Mouse (Mus musculus): ENCODE measurements around the gene Tbc1d1. TPM values are rescaled to one million over a fixed set of nuclear protein-coding genes. Genes with fewer than 3 reads are reported as not detected.
A peak's percentile ranks its signal among the peaks of the same experiment; 100 is the strongest.

Gene Tbc1d1
- polyA plus RNA-seq, 1 experiment from 2014 or later: 30.7 TPM

GRCm38 (mm10) chr5:64217256-64217655 lies 61.2 kb downstream of the Tbc1d1 start:
- Histone ChIP-seq H3K27me3 (ENCODE audit: poor library complexity, severe bottlenecking) (no peaks in the 10 kb centered on the region), H3K27ac (no peak overlapping the region), H3K4me3 (no peak overlapping the region), H3K4me1 (peaks cover 14% of the 10 kb centered on the region; the same call in 1 of the 2 replicates), H3K9me3 (0 out of 2 replicates have a peak, but pooled peaks cover 3% of the 10 kb centered on the region), H3K36me3 (replicated peaks) (no peaks in the 10 kb centered on the region)
- 84% methylated on average over 8 of the region's 8 CpGs for WGBS
- no peak for DNase-seq (ENCODE audit: extremely low spot score, low spot score)

GRCm38 (mm10) chr5:64217816-64218602 lies 61.9 kb downstream of the Tbc1d1 start:
- Histone ChIP-seq H3K4me3 (no peak overlapping the region), H3K36me3 (replicated peaks) (no peaks in the 10 kb centered on the region), H3K4me1 (peaks cover 11% of the 10 kb centered on the region; the same call in 1 of the 2 replicates), H3K27me3 (ENCODE audit: poor library complexity, severe bottlenecking) (no peaks in the 10 kb centered on the region), H3K27ac (peak overlapping the region; percentile 17; the same call in 1 of the 2 replicates), H3K9me3 (0 out of 2 replicates have a peak, but pooled peaks cover 3% of the 10 kb centered on the region)
- DNase-seq (ENCODE audit: extremely low spot score, low spot score): no peak
- 83% methylated on average over 13 of the region's 13 CpGs for WGBS

GRCm38 (mm10) chr5:64218603-64218999 lies 62.5 kb downstream of the Tbc1d1 start:
- 76% methylated on average over 7 of the region's 7 CpGs for WGBS
- Histone ChIP-seq H3K27me3 (ENCODE audit: poor library complexity, severe bottlenecking) (no peaks in the 10 kb centered on the region), H3K9me3 (0 out of 2 replicates have a peak, but pooled peaks cover 3% of the 10 kb centered on the region), H3K4me3 (no peak overlapping the region), H3K4me1 (peaks cover 11% of the 10 kb centered on the region; the same call in 1 of the 2 replicates), H3K27ac (peak overlapping the region; percentile 17; the same call in 1 of the 2 replicates), H3K36me3 (replicated peaks) (no peaks in the 10 kb centered on the region)
- DNase-seq (ENCODE audit: extremely low spot score, low spot score): no peak

- peaks cover 15% of the 10 kb centered on the region; the same call in 1 of the 2 replicates for H3K4me1 ChIP-seq
- WGBS: 94% methylated on average over 4 of the region's 4 CpGs
- H3K4me3 ChIP-seq: no peak overlapping the region
- no peak for DNase-seq (ENCODE audit: extremely low spot score, low spot score)
- H3K27ac ChIP-seq: no peak overlapping the region
- no peaks in the 10 kb centered on the region for H3K36me3 ChIP-seq (replicated peaks)
- 0 out of 2 replicates have a peak, but pooled peaks cover 3% of the 10 kb centered on the region for H3K9me3 ChIP-seq
- H3K27me3 ChIP-seq (ENCODE audit: poor library complexity, severe bottlenecking): no peaks in the 10 kb centered on the region
These were observed 64.7 kb downstream of the Tbc1d1 start for GRCm38 (mm10) chr5:64220776-64221175.

- WGBS: 84% methylated on average over 9 of the region's 9 CpGs
- H3K9me3 ChIP-seq: 0 out of 2 replicates have a peak, but pooled peaks cover 3% of the 10 kb centered on the region
- H3K4me1 ChIP-seq: peaks cover 13% of the 10 kb centered on the region
- no peaks in the 10 kb centered on the region for H3K27me3 ChIP-seq (ENCODE audit: poor library complexity, severe bottlenecking)
- no peaks in the 10 kb centered on the region for H3K36me3 ChIP-seq (replicated peaks)
- DNase-seq (ENCODE audit: extremely low spot score, low spot score): no peak
- H3K27ac ChIP-seq: no peak overlapping the region
- no peak overlapping the region for H3K4me3 ChIP-seq
These were observed 68.8 kb downstream of the Tbc1d1 start for GRCm38 (mm10) chr5:64224735-64225425.

GRCm38 (mm10) chr5:64228252-64228651 lies 72.1 kb downstream of the Tbc1d1 start:
- H3K36me3 ChIP-seq (replicated peaks): no peaks in the 10 kb centered on the region
- H3K27ac ChIP-seq: no peak overlapping the region
- no peaks in the 10 kb centered on the region for H3K9me3 ChIP-seq
- H3K4me1 ChIP-seq: peaks cover 31% of the 10 kb centered on the region
- 83% methylated on average over 3 of the region's 3 CpGs for WGBS
- H3K27me3 ChIP-seq (ENCODE audit: poor library complexity, severe bottlenecking): no peaks in the 10 kb centered on the region
- H3K4me3 ChIP-seq: no peak overlapping the region
- DNase-seq (ENCODE audit: extremely low spot score, low spot score): no peak

- Histone ChIP-seq H3K4me1 (peaks cover 36% of the 10 kb centered on the region), H3K9me3 (no peaks in the 10 kb centered on the region), H3K27me3 (ENCODE audit: poor library complexity, severe bottlenecking) (no peaks in the 10 kb centered on the region), H3K27ac (peak overlapping the region; percentile 94), H3K36me3 (replicated peaks) (no peaks in the 10 kb centered on the region), H3K4me3 (peak overlapping the region; percentile 84)
- no peak for DNase-seq (ENCODE audit: extremely low spot score, low spot score)
- WGBS: 42% methylated on average over 12 of the region's 12 CpGs
These were observed 73.3 kb downstream of the Tbc1d1 start for GRCm38 (mm10) chr5:64229336-64229866.

GRCm38 (mm10) chr5:64230061-64230466 lies 74.0 kb downstream of the Tbc1d1 start:
- H3K4me1 ChIP-seq: peaks cover 39% of the 10 kb centered on the region
- H3K27me3 ChIP-seq (ENCODE audit: poor library complexity, severe bottlenecking): no peaks in the 10 kb centered on the region
- no peaks in the 10 kb centered on the region for H3K9me3 ChIP-seq
- DNase-seq (ENCODE audit: extremely low spot score, low spot score): peak; percentile 93
- 1% methylated on average over 42 of the region's 48 CpGs for WGBS
- H3K27ac ChIP-seq: peak overlapping the region; percentile 94
- peak overlapping the region; percentile 84 for H3K4me3 ChIP-seq
- H3K36me3 ChIP-seq (replicated peaks): no peaks in the 10 kb centered on the region

- H3K27ac ChIP-seq: peak overlapping the region; percentile 94
- WGBS: under 1% methylated on average over 33 of the region's 33 CpGs
These were observed 74.5 kb downstream of the Tbc1d1 start for GRCm38 (mm10) chr5:64230507-64231041.

GRCm38 (mm10) chr5:64232872-64233271 lies 76.8 kb downstream of the Tbc1d1 start:
- no peak overlapping the region for H3K4me3 ChIP-seq
- H3K27me3 ChIP-seq (ENCODE audit: poor library complexity, severe bottlenecking): no peaks in the 10 kb centered on the region
- H3K9me3 ChIP-seq: no peaks in the 10 kb centered on the region
- no peaks in the 10 kb centered on the region for H3K36me3 ChIP-seq (replicated peaks)
- DNase-seq (ENCODE audit: extremely low spot score, low spot score): no peak
- no peak overlapping the region for H3K27ac ChIP-seq
- H3K4me1 ChIP-seq: peaks cover 53% of the 10 kb centered on the region
- 88% methylated on average over 9 of the region's 9 CpGs for WGBS

More at GRCm38 (mm10) chr5:64230507-64231041, 74.5 kb downstream of the Tbc1d1 start:
- peaks cover 44% of the 10 kb centered on the region for H3K4me1 ChIP-seq
- peak overlapping the region; percentile 84 for H3K4me3 ChIP-seq
- H3K9me3 ChIP-seq: no peaks in the 10 kb centered on the region
- DNase-seq (ENCODE audit: extremely low spot score, low spot score): no peak
- no peaks in the 10 kb centered on the region for H3K36me3 ChIP-seq (replicated peaks)
- no peaks in the 10 kb centered on the region for H3K27me3 ChIP-seq (ENCODE audit: poor library complexity, severe bottlenecking)

GRCm38 (mm10) chr5:64234269-64234985 lies 78.3 kb downstream of the Tbc1d1 start:
- peaks cover 48% of the 10 kb centered on the region for H3K4me1 ChIP-seq
- no peaks in the 10 kb centered on the region for H3K36me3 ChIP-seq (replicated peaks)
- DNase-seq (ENCODE audit: extremely low spot score, low spot score): no peak
- no peak overlapping the region for H3K27ac ChIP-seq
- H3K4me3 ChIP-seq: no peak overlapping the region
- WGBS: 83% methylated on average over 8 of the region's 8 CpGs
- no peaks in the 10 kb centered on the region for H3K27me3 ChIP-seq (ENCODE audit: poor library complexity, severe bottlenecking)
- no peaks in the 10 kb centered on the region for H3K9me3 ChIP-seq

- H3K4me3 ChIP-seq: no peak overlapping the region
- DNase-seq (ENCODE audit: extremely low spot score, low spot score): no peak
- H3K27ac ChIP-seq: no peak overlapping the region
- peaks cover 45% of the 10 kb centered on the region for H3K4me1 ChIP-seq
- no peaks in the 10 kb centered on the region for H3K27me3 ChIP-seq (ENCODE audit: poor library complexity, severe bottlenecking)
- no peaks in the 10 kb centered on the region for H3K9me3 ChIP-seq
- H3K36me3 ChIP-seq (replicated peaks): no peaks in the 10 kb centered on the region
- WGBS: 85% methylated on average over 3 of the region's 3 CpGs
These were observed 79.1 kb downstream of the Tbc1d1 start for GRCm38 (mm10) chr5:64235250-64235649.

Data from forebrain, embryonic 10.5 days (tissue).